Mouse (Mus musculus): ENCODE data around the gene Srsf7. TPM values are rescaled to one million over a fixed set of nuclear protein-coding genes. Genes with fewer than 3 reads are reported as not detected.

Srsf7 gene
- total RNA-seq, 2 experiments from 2014 or later, result 120 to 125 TPM

DNA sequence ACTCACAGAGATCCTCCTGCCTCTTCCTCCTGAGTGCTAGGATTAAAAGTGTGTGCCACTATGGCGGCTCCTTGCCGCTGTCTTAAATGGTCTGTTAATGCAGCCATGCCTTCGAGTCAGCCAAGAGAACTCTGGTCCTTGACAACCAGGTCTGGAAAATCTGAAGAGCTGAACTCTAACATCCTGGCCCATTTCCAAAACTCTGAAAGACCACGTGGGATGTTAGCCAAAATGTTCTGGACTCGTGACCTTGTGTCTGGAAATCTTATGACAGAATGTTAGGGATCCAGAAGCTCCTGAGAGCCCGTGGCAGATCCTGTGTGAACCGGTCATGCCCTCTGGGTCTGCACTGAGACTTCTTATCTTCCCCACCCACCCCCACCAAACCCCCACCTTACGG lies 43.1 kb downstream of the Srsf7 start:
- no peak for DNase-seq (ENCODE audit: low spot score in 2 of 2)

DNA sequence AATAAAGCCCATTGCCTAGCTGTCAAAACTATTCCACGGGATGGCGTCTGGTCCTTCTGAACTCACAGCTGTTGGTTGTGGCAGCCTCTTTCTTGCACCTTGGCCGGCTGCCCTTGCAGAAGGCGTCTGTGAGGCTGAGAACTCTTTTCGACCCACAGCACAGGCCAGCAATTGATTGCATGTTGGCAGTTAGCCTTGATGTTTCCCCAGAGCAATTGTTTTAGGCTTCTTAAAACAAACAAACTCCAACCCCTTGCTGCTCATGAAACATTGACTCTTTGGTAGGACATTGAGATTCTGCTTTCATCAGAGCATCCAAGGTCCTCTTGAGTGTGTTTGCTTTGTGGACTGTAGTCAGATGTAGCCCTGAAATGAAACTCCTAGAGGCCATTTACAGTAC lies 46.7 kb downstream of the Srsf7 start:
- peak; percentile 39 to 41 for DNase-seq (ENCODE audit: low spot score in 2 of 2)

DNA sequence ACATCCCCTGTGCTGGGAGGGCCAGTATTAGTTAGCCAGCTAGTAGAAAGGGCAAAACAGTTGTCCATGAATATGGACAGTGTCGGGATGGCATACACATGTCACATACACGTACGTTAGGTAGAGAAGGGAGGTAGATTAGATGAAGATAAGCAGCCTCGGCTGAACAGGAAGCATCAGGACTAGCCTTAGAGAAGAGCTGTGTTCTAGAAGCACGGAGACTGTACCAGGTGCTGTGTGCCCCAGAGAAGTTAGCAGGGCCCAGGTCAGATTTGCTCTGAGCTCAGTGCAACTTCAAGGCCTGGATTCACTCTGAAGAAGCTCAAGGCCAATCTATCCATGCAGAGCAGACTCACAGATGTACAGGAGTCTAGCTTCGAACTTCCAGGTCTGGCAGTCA lies 49.6 kb downstream of the Srsf7 start:
- DNase-seq (ENCODE audit: low spot score in 2 of 2), result no peak

DNA sequence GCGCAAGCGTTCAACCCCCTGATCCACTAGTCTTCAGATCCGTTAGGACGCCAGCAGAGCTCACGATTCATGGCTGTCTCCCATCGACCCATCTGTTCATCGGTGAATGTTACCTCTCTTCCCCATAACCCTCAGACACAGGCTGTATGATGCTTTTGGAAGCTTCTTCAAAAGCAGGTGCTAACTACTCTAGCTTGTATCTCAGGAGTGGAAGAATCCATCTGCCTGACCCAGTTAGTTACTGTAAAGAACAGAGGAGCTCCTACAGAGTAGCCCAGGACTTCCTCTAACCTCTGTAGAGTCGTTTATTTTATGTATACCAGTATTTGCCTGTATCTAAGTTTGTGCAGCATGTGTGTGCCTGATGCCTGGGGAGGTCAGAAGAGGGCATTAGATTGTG lies 50.2 kb downstream of the Srsf7 start:
- no peak for DNase-seq (ENCODE audit: low spot score in 2 of 2)

DNA sequence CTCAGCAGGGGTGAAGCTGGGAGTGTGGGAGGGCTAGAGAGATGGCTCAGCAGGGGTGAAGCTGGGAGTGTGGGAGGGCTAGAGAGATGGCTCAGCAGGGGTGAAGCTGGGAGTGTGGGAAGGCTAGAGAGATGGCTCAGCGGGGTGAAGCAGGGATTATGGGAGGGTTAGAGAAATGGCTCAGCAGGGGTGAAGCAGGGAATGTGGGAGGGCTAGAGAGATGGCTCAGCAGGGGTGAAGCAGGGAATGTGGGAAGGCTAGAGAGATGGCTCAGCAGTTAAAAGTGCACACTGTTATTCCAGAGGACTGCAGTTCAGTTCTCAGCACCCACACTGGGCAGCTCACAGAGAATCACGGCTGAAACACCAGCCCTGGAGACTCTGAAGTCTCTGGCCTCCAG lies 53.5 kb downstream of the Srsf7 start:
- DNase-seq (ENCODE audit: low spot score in 2 of 2), result no peak

DNA sequence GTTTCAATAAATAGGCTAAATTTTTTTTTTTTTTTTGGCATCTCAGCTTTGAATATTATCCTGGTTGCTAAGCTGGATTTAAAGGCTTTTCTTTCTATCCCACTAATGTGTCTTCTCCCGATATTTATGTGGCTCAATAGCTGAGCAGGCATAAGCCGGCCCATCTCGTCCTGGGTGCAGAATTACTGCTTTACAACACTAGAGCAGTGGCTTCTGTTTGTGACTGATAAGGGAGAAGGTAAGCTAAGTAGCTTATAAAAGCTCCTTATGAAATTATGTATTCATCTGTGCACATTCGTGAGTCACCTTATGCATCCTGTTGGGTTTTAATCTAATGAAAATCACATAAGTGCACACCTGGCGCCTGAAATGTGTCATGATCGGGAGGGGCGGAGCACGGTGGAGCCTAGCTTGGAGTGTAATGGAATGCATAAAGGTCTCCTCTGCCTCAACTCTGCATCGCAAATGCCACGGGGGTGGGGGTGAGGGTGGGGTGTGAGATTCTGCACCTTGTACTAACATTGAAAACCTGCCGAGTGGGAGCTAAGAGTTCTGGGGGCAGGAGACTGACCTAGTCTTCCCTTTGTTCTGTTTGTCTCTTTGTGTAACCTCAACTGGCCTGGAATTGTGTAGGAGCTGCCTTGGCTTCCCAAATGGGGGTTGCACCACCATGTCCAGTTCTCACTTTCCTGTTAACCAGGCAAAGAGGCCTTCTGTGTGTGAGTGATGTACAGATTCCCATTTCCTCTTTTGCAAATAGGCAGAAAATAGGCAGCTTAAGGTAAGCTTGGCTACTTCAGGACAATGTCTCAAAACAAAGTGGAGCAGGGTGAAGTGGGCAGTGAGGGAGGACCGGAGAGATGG lies 54.1 kb downstream of the Srsf7 start:
- DNase-seq (ENCODE audit: low spot score in 2 of 2), result no peak

DNA sequence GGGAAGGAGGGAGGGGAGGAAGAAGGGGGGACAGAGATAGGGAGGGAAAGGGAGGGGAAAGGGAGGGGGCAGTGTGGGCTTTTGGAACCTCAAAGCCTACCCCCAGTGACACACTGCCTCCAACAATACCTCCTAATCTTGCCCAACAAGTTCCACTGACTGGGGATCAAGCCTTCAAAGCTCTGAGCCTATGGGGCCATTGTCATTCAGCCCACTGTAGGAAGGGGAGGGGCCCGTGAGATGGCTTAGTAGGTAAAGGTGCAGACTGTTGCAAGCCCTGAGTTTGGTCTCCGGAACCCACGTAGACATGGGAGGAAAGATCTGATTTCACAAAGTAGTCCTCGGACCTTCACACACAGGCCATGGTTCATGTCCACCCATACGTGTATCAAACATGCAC lies 55.8 kb downstream of the Srsf7 start:
- DNase-seq (ENCODE audit: low spot score in 2 of 2), result no peak

Other genes with a start within 250 kb of the Srsf7 start
- 10 to 100 TPM; 62.1 to 65.0 TPM for gene Hnrnpll, start 145.0 kb downstream of the Srsf7 start, total RNA-seq (2021)
- 1 to 10 TPM; 2.3 to 2.8 TPM for gene Galm, start 79.8 kb downstream of the Srsf7 start, total RNA-seq (2021)
- under 1 TPM in 1 of 2 experiments, not detected in 1; 0.14 TPM for gene Ttc39d, start 153 bp upstream of the Srsf7 start, total RNA-seq (2021)
- gene Gemin6, start 17.1 kb upstream of the Srsf7 start, total RNA-seq (2021), result 1 to 10 TPM; 3.9 to 5.9 TPM
- gene Morn2, start 82.9 kb upstream of the Srsf7 start, total RNA-seq (2021), result 10 to 100 TPM; 15.4 to 16.9 TPM
- gene Dhx57, start 83.2 kb upstream of the Srsf7 start, total RNA-seq (2021), result 10 to 100 TPM; 34.3 to 37.8 TPM
- gene Arhgef33, start 100.1 kb upstream of the Srsf7 start, total RNA-seq (2021), result 1 to 10 TPM; 2.4 to 3.9 TPM
- gene Gm10190, start 166.2 kb upstream of the Srsf7 start, total RNA-seq (2021), result not detected

Measured in left cerebral cortex, adult 18-20 months (tissue).